Mouse (Mus musculus) forebrain, embryonic 10.5 days (tissue): ENCODE measurements around the gene Mtmr2. TPM values are rescaled to one million over a fixed set of nuclear protein-coding genes. Genes with fewer than 3 reads are reported as not detected.

Source experiments
- DNase-seq: peaks from one replicate; pipeline ENCODE4 v3.0.0-alpha.2; 2017; ENCODE audit warnings: low spot score; ENCODE audit errors: extremely low spot score
- H3K27ac ChIP-seq: fragments of 300-500 bp; sonication (generic); 2 replicates; pipeline ENCODE4 v1.5.1; 2016; ENCODE audit warnings: mild to moderate bottlenecking
- H3K27me3 ChIP-seq: fragments of 300-500 bp; sonication (generic); 2 replicates; pipeline ENCODE4 v1.6.1; 2016; ENCODE audit warnings: mild to moderate bottlenecking; ENCODE audit not compliant: poor library complexity, severe bottlenecking
- H3K36me3 ChIP-seq: fragments of 300-500 bp; sonication (generic); replicated peaks from 2 replicates; pipeline ENCODE4 v1.6.1; 2016; ENCODE audit warnings: mild to moderate bottlenecking, moderate library complexity
- H3K4me1 ChIP-seq: fragments of 300-500 bp; sonication (generic); 2 replicates; pipeline ENCODE4 v1.6.1; 2016
- H3K4me3 ChIP-seq: fragments of 300-500 bp; sonication (generic); 2 replicates; pipeline ENCODE4 v1.5.1; 2016; ENCODE audit warnings: mild to moderate bottlenecking, moderate library complexity
- H3K9me3 ChIP-seq: fragments of 300-500 bp; sonication (generic); 2 replicates; pipeline ENCODE4 v1.6.1; 2016; ENCODE audit warnings: mild to moderate bottlenecking, moderate library complexity
- WGBS: fragments of 180-500 bp; shearing (Covaris S2); methylation state at CpG from one replicate; pipeline ENCODE4 v1.1.7; 2016; 5-methylcytosine and 5-hydroxymethylcytosine counted together
- polyA plus RNA-seq: library from polyadenylated mRNA; unstranded; fragments of >200 nt; fragmentation: Nextera tagmentation; extraction: Ambion mirVana; gene quantifications from 2 replicates; pipeline ENCODE4 v1.2.1, GENCODE M21; 2016

Mtmr2 gene
- polyA plus RNA-seq, 1 experiment from 2014 or later, result 77.7 TPM

GRCm38 (mm10) chr9:13820774-13821173 is 72.6 kb downstream of the Mtmr2 start:
- peaks cover 89% of the 10 kb centered on the region for H3K36me3 ChIP-seq
- H3K27ac ChIP-seq, result no peak overlapping the region
- no peak for DNase-seq
- WGBS, result 95% methylated on average over 3 of the region's 3 CpGs
- peaks cover 25% of the 10 kb centered on the region for H3K4me1 ChIP-seq
- H3K9me3 ChIP-seq, result no peaks in the 10 kb centered on the region
- no peak overlapping the region for H3K4me3 ChIP-seq
- no peaks in the 10 kb centered on the region for H3K27me3 ChIP-seq

- Histone ChIP-seq H3K4me1 (peaks cover 38% of the 10 kb centered on the region), H3K27ac (peak overlapping the region; percentile 99), H3K27me3 (no peaks in the 10 kb centered on the region), H3K4me3 (peak overlapping the region; percentile 93), H3K36me3 (peaks cover 57% of the 10 kb centered on the region), H3K9me3 (no peaks in the 10 kb centered on the region)
- no peak for DNase-seq
- 10% methylated on average over 8 of the region's 8 CpGs for WGBS
These were observed 77.7 kb downstream of the Mtmr2 start for GRCm38 (mm10) chr9:13825896-13826295.

GRCm38 (mm10) chr9:13826391-13826805 is 78.2 kb downstream of the Mtmr2 start:
- no peaks in the 10 kb centered on the region for H3K9me3 ChIP-seq
- peaks cover 38% of the 10 kb centered on the region for H3K4me1 ChIP-seq
- H3K36me3 ChIP-seq, result peaks cover 57% of the 10 kb centered on the region
- WGBS, result under 1% methylated on average over 31 of the region's 31 CpGs
- peak; percentile 77 for DNase-seq
- peak overlapping the region; percentile 93 for H3K4me3 ChIP-seq
- H3K27me3 ChIP-seq, result no peaks in the 10 kb centered on the region
- H3K27ac ChIP-seq, result peak overlapping the region; percentile 99

GRCm38 (mm10) chr9:13826832-13827405 is 78.7 kb downstream of the Mtmr2 start, which contains the start of gene Cep57:
TSS of gene Cep57 (minus strand) at chr9:13827107.
- H3K4me1 ChIP-seq, result peaks cover 38% of the 10 kb centered on the region
- under 1% methylated on average over 44 of the region's 44 CpGs for WGBS
- no peaks in the 10 kb centered on the region for H3K27me3 ChIP-seq
- peak within 1 kb of the TSS; percentile 99 for H3K27ac ChIP-seq
- peak; percentile 94 for DNase-seq
- H3K9me3 ChIP-seq, result no peaks in the 10 kb centered on the region
- H3K36me3 ChIP-seq, result peaks cover 58% of the 10 kb centered on the region
- peak within 1 kb of the TSS; percentile 93 for H3K4me3 ChIP-seq

GRCm38 (mm10) chr9:13827406-13828086 is 79.3 kb downstream of the Mtmr2 start, which contains the start of gene Fam76b:
TSS of gene Fam76b (plus strand) at chr9:13827716.
- H3K4me1 ChIP-seq, result peaks cover 37% of the 10 kb centered on the region
- peak; percentile 99 for DNase-seq
- under 1% methylated on average over 67 of the region's 67 CpGs for WGBS
- peaks cover 58% of the 10 kb centered on the region for H3K36me3 ChIP-seq
- H3K9me3 ChIP-seq, result no peaks in the 10 kb centered on the region
- peak within 1 kb of the TSS; percentile 99 for H3K27ac ChIP-seq
- peak within 1 kb of the TSS; percentile 93 for H3K4me3 ChIP-seq
- H3K27me3 ChIP-seq, result no peaks in the 10 kb centered on the region

- Histone ChIP-seq H3K36me3 (peaks cover 58% of the 10 kb centered on the region), H3K9me3 (no peaks in the 10 kb centered on the region), H3K4me1 (peaks cover 34% of the 10 kb centered on the region), H3K27ac (peak overlapping the region; percentile 99), H3K27me3 (no peaks in the 10 kb centered on the region), H3K4me3 (peak overlapping the region; percentile 93)
- no peak for DNase-seq
- WGBS, result 0% methylated on average over 23 of the region's 23 CpGs
These were observed 79.9 kb downstream of the Mtmr2 start for GRCm38 (mm10) chr9:13828087-13828441.

GRCm38 (mm10) chr9:13835256-13835655 is 87.0 kb downstream of the Mtmr2 start:
- H3K27me3 ChIP-seq, result no peaks in the 10 kb centered on the region
- no peaks in the 10 kb centered on the region for H3K9me3 ChIP-seq
- no peak for DNase-seq
- H3K27ac ChIP-seq, result no peak overlapping the region
- H3K4me1 ChIP-seq, result no peaks in the 10 kb centered on the region
- H3K4me3 ChIP-seq, result no peak overlapping the region
- peaks cover 99% of the 10 kb centered on the region for H3K36me3 ChIP-seq
- 89% methylated on average over 3 of the region's 3 CpGs for WGBS

GRCm38 (mm10) chr9:13836726-13837125 is 88.5 kb downstream of the Mtmr2 start:
- Histone ChIP-seq H3K4me1 (no peaks in the 10 kb centered on the region), H3K36me3 (peaks cover 99% of the 10 kb centered on the region)
- WGBS, result 84% methylated on average over 2 of the region's 2 CpGs

GRCm38 (mm10) chr9:13847591-13847990 is 99.4 kb downstream of the Mtmr2 start:
- WGBS, result 88% methylated on average over 3 of the region's 3 CpGs
- Histone ChIP-seq H3K4me1 (no peaks in the 10 kb centered on the region), H3K27me3 (no peaks in the 10 kb centered on the region), H3K9me3 (no peaks in the 10 kb centered on the region), H3K27ac (no peak overlapping the region), H3K36me3 (peaks cover 37% of the 10 kb centered on the region), H3K4me3 (no peak overlapping the region)
- no peak for DNase-seq

More at GRCm38 (mm10) chr9:13836726-13837125, 88.5 kb downstream of the Mtmr2 start:
- no peaks in the 10 kb centered on the region for H3K9me3 ChIP-seq
- H3K27ac ChIP-seq, result no peak overlapping the region
- DNase-seq, result no peak
- no peaks in the 10 kb centered on the region for H3K27me3 ChIP-seq
- H3K4me3 ChIP-seq, result no peak overlapping the region

GRCm38 (mm10) chr9:13848481-13849480 is 100.6 kb downstream of the Mtmr2 start:
- 79% methylated on average over 10 of the region's 10 CpGs for WGBS
- Histone ChIP-seq H3K36me3 (peaks cover 25% of the 10 kb centered on the region), H3K27ac (no peak overlapping the region), H3K4me1 (no peaks in the 10 kb centered on the region), H3K4me3 (no peak overlapping the region), H3K27me3 (no peaks in the 10 kb centered on the region), H3K9me3 (no peaks in the 10 kb centered on the region)
- no peak for DNase-seq

GRCm38 (mm10) chr9:13853876-13854275 is 105.7 kb downstream of the Mtmr2 start:
- Histone ChIP-seq H3K27me3 (no peaks in the 10 kb centered on the region), H3K4me1 (no peaks in the 10 kb centered on the region), H3K36me3 (no peaks in the 10 kb centered on the region), H3K4me3 (no peak overlapping the region), H3K27ac (no peak overlapping the region), H3K9me3 (no peaks in the 10 kb centered on the region)
- no peak for DNase-seq
- 88% methylated on average over 3 of the region's 3 CpGs for WGBS
